In genomic region chr7:110627486-110628272, GRCm38 (mm10) we compare ENCODE assay signal across 8 mouse cellular contexts. TPM values are rescaled to one million over a fixed set of nuclear protein-coding genes. Genes with fewer than 3 reads are reported as not detected.
A peak's percentile ranks its signal among the peaks of the same experiment; 100 is the strongest.
DNase-seq lines count a peak whose midpoint lies in the region; ATAC-seq lines count a peak whose summit lies in the region.

Gene Adm, plus strand, starts transcription at chr7:110627661.

- ATAC-seq in forebrain, embryonic 12.5 days (ENCODE audit: low FRiP score): peak; percentile 24; the same call in 1 of the 2 replicates

- peak within 1 kb of the TSS; percentile 42 for H3K9ac ChIP-seq in forebrain, embryonic 12.5 days

- H3K4me3 ChIP-seq in forebrain, embryonic 12.5 days (replicated peaks): peak within 1 kb of the TSS; percentile 31

- peaks cover 81% of the 10 kb centered on the region for H3K27me3 ChIP-seq in forebrain, embryonic 12.5 days

- no peak within 1 kb of the TSS for H3K27ac ChIP-seq in forebrain, embryonic 12.5 days

- no peaks in the 10 kb centered on the region for H3K9me3 ChIP-seq in forebrain, embryonic 12.5 days

- WGBS in forebrain, embryonic 12.5 days: 2% methylated on average over 30 of the region's 30 CpGs

- peak within 1 kb of the TSS; percentile 55 for H3K4me2 ChIP-seq in forebrain, embryonic 12.5 days

- intact Hi-C loops in heart, postnatal 14 days (cut with DNase I): loop anchor here (2.0 to 5.0 kb wide), 3 partner anchors 13 to 195 kb away; partner anchors contain the start of gene Sbf2

- no peaks in the 10 kb centered on the region for H3K36me3 ChIP-seq in forebrain, embryonic 12.5 days (replicated peaks)

- peak; percentile 80 for DNase-seq in CD4-positive, CD25-positive, alpha-beta regulatory T cell, adult 2 months (ENCODE audit: low read depth, low spot score)
- peak; percentile 71 for DNase-seq in brain, adult 2 months (ENCODE audit: low read depth, low spot score)
- DNase-seq in heart, postnatal 14 days: peak; percentile 87 to 88
- DNase-seq in kidney, postnatal 36 days: peak; percentile 92 to 93
- peak; percentile 90 for DNase-seq in lung, postnatal 14 days
- DNase-seq in retina, postnatal 1 day: peak; percentile 73
- DNase-seq in urinary bladder, adult 2 months (ENCODE audit: low spot score): peak; percentile 76

- peaks cover 45% of the 10 kb centered on the region for H3K4me1 ChIP-seq in forebrain, embryonic 12.5 days

RNA-seq across cellular contexts. Expression of gene Adm, which starts in this region (rescaled TPM):
- polyA plus RNA-seq in forebrain, embryonic 12.5 days (2016; fragmentation: Nextera tagmentation; extraction: Ambion mirVana): 3.0 and 3.1 TPM in 2 replicates
- total RNA-seq in heart, postnatal 14 days (2021): 10 to 100 TPM in 1 of 2 experiments, 1 to 10 TPM in 1; 9.8 to 15.5 TPM
- 17.4 and 19.3 TPM in 2 replicates for polyA plus RNA-seq in urinary bladder, adult 2 months (2012; rRNA removed)
